Mouse (Mus musculus): ENCODE data around the gene Trim15. TPM values are rescaled to one million over a fixed set of nuclear protein-coding genes. Genes with fewer than 3 reads are reported as not detected.
"Not testable (repeated sequence)": the region's sequence is repeated elsewhere in the genome, so short reads cannot be mapped to it uniquely, and the experiment has no call there.

The Trim15 gene
- polyA plus RNA-seq, 1 experiment from 2014 or later: 0.15 TPM

- H3K27me3 ChIP-seq: no peaks in the 10 kb centered on the region
- H3K36me3 ChIP-seq: no peaks in the 10 kb centered on the region
- no peak overlapping the region for H3K9ac ChIP-seq
- no peaks in the 10 kb centered on the region for H3K4me1 ChIP-seq
- no peak overlapping the region for H3K4me3 ChIP-seq (replicated peaks)
- no peak for ATAC-seq (ENCODE audit: insufficient number of reproducible peaks, low FRiP score, low TSS enrichment, low read depth)
- H3K27ac ChIP-seq (replicated peaks): no peak overlapping the region
- H3K9me3 ChIP-seq (replicated peaks): no peaks in the 10 kb centered on the region
- H3K4me2 ChIP-seq (replicated peaks): no peak overlapping the region
Observed at GRCm38 (mm10) chr17:36897065-36897464, 30.1 kb upstream of the Trim15 start.

- Histone ChIP-seq H3K4me3 (replicated peaks) (no peak overlapping the region), H3K36me3 (no peaks in the 10 kb centered on the region), H3K4me2 (replicated peaks) (no peak overlapping the region), H3K27ac (replicated peaks) (no peak overlapping the region), H3K9ac (no peak overlapping the region), H3K4me1 (no peaks in the 10 kb centered on the region), H3K9me3 (replicated peaks) (no peaks in the 10 kb centered on the region), H3K27me3 (0 out of 2 replicates have a peak, but pooled peaks cover 2% of the 10 kb centered on the region)
- WGBS: 78% methylated on average over 1 of the region's 1 CpGs
- ATAC-seq (ENCODE audit: insufficient number of reproducible peaks, low FRiP score, low TSS enrichment, low read depth): no peak
Observed at GRCm38 (mm10) chr17:36896583-36896982, 29.6 kb upstream of the Trim15 start.

- WGBS: 66% methylated on average over 5 of the region's 5 CpGs
Observed at GRCm38 (mm10) chr17:36893387-36893786, 26.4 kb upstream of the Trim15 start.

GRCm38 (mm10) chr17:36892362-36892761 is 25.4 kb upstream of the Trim15 start:
- H3K27me3 ChIP-seq: 0 out of 2 replicates have a peak, but pooled peaks cover 2% of the 10 kb centered on the region
- H3K4me2 ChIP-seq (replicated peaks): no peak overlapping the region
- no peaks in the 10 kb centered on the region for H3K9me3 ChIP-seq (replicated peaks)
- no peak overlapping the region for H3K27ac ChIP-seq (replicated peaks)
- no peak overlapping the region for H3K9ac ChIP-seq
- ATAC-seq (ENCODE audit: insufficient number of reproducible peaks, low FRiP score, low TSS enrichment, low read depth): no peak
- H3K36me3 ChIP-seq: no peaks in the 10 kb centered on the region
- H3K4me1 ChIP-seq: no peaks in the 10 kb centered on the region
- WGBS: 9% methylated on average over 2 of the region's 2 CpGs
- no peak overlapping the region for H3K4me3 ChIP-seq (replicated peaks)

More at GRCm38 (mm10) chr17:36893387-36893786, 26.4 kb upstream of the Trim15 start:
- Histone ChIP-seq H3K27me3 (0 out of 2 replicates have a peak, but pooled peaks cover 2% of the 10 kb centered on the region), H3K4me2 (replicated peaks) (no peak overlapping the region), H3K4me1 (no peaks in the 10 kb centered on the region), H3K9ac (no peak overlapping the region), H3K36me3 (no peaks in the 10 kb centered on the region), H3K4me3 (replicated peaks) (no peak overlapping the region), H3K27ac (replicated peaks) (no peak overlapping the region), H3K9me3 (replicated peaks) (no peaks in the 10 kb centered on the region)
- ATAC-seq (ENCODE audit: insufficient number of reproducible peaks, low FRiP score, low TSS enrichment, low read depth): no peak

- H3K27ac ChIP-seq (replicated peaks); H3K4me3 ChIP-seq (replicated peaks); H3K4me1 ChIP-seq; H3K9ac ChIP-seq; H3K9me3 ChIP-seq (replicated peaks); H3K4me2 ChIP-seq (replicated peaks); H3K27me3 ChIP-seq; H3K36me3 ChIP-seq; ATAC-seq (ENCODE audit: insufficient number of reproducible peaks, low FRiP score, low TSS enrichment, low read depth): not testable (repeated sequence)
- 87% methylated on average over 1 of the region's 1 CpGs for WGBS
Observed at GRCm38 (mm10) chr17:36891496-36891895, 24.5 kb upstream of the Trim15 start.

- no peak within 1 kb of the TSS for H3K27ac ChIP-seq (replicated peaks)
- 81% methylated on average over 5 of the region's 5 CpGs for WGBS
- no peak within 1 kb of the TSS for H3K4me2 ChIP-seq (replicated peaks)
- no peaks in the 10 kb centered on the region for H3K4me1 ChIP-seq
- H3K36me3 ChIP-seq: no peaks in the 10 kb centered on the region
- H3K4me3 ChIP-seq (replicated peaks): no peak within 1 kb of the TSS
- no peak for ATAC-seq (ENCODE audit: insufficient number of reproducible peaks, low FRiP score, low TSS enrichment, low read depth)
- no peak within 1 kb of the TSS for H3K9ac ChIP-seq
- H3K27me3 ChIP-seq: 0 out of 2 replicates have a peak, but pooled peaks cover 2% of the 10 kb centered on the region
- no peaks in the 10 kb centered on the region for H3K9me3 ChIP-seq (replicated peaks)
Observed at GRCm38 (mm10) chr17:36890073-36890903, 23.3 kb upstream of the Trim15 start, which contains the start of gene Trim40. Gene Trim40 (minus strand): TSS chr17:36890123.

GRCm38 (mm10) chr17:36885132-36885790 is 18.3 kb upstream of the Trim15 start:
- Histone ChIP-seq H3K27me3 (no peaks in the 10 kb centered on the region), H3K36me3 (no peaks in the 10 kb centered on the region), H3K9ac (no peak overlapping the region), H3K4me2 (replicated peaks) (no peak overlapping the region), H3K9me3 (replicated peaks) (no peaks in the 10 kb centered on the region), H3K27ac (replicated peaks) (no peak overlapping the region), H3K4me3 (replicated peaks) (no peak overlapping the region), H3K4me1 (no peaks in the 10 kb centered on the region)
- no peak for ATAC-seq (ENCODE audit: insufficient number of reproducible peaks, low FRiP score, low TSS enrichment, low read depth)
- 89% methylated on average over 12 of the region's 12 CpGs for WGBS

- Histone ChIP-seq H3K4me1 (no peaks in the 10 kb centered on the region), H3K27me3 (no peaks in the 10 kb centered on the region), H3K9ac (no peak overlapping the region), H3K4me3 (replicated peaks) (no peak overlapping the region), H3K36me3 (no peaks in the 10 kb centered on the region), H3K27ac (replicated peaks) (no peak overlapping the region), H3K4me2 (replicated peaks) (no peak overlapping the region), H3K9me3 (replicated peaks) (no peaks in the 10 kb centered on the region)
- 64% methylated on average over 2 of the region's 2 CpGs for WGBS
- no peak for ATAC-seq (ENCODE audit: insufficient number of reproducible peaks, low FRiP score, low TSS enrichment, low read depth)
Observed at GRCm38 (mm10) chr17:36883350-36883749, 16.3 kb upstream of the Trim15 start.

- Histone ChIP-seq H3K4me3 (replicated peaks) (no peak overlapping the region), H3K9me3 (replicated peaks) (no peaks in the 10 kb centered on the region), H3K9ac (no peak overlapping the region), H3K4me2 (replicated peaks) (no peak overlapping the region), H3K27ac (replicated peaks) (no peak overlapping the region), H3K27me3 (0 out of 2 replicates have a peak, but pooled peaks cover 2% of the 10 kb centered on the region), H3K36me3 (no peaks in the 10 kb centered on the region), H3K4me1 (no peaks in the 10 kb centered on the region)
- WGBS: 44% methylated on average over 4 of the region's 4 CpGs
- ATAC-seq (ENCODE audit: insufficient number of reproducible peaks, low FRiP score, low TSS enrichment, low read depth): no peak
Observed at GRCm38 (mm10) chr17:36874636-36875035, 7.6 kb upstream of the Trim15 start.

- H3K27me3 ChIP-seq: peaks cover 18% of the 10 kb centered on the region
- peaks cover 6% of the 10 kb centered on the region for H3K4me1 ChIP-seq
- no peaks in the 10 kb centered on the region for H3K9me3 ChIP-seq (replicated peaks)
- H3K4me3 ChIP-seq (replicated peaks): no peak overlapping the region
- no peak overlapping the region for H3K4me2 ChIP-seq (replicated peaks)
- no peaks in the 10 kb centered on the region for H3K36me3 ChIP-seq
- H3K9ac ChIP-seq: no peak overlapping the region
- no peak overlapping the region for H3K27ac ChIP-seq (replicated peaks)
- no peak for ATAC-seq (ENCODE audit: insufficient number of reproducible peaks, low FRiP score, low TSS enrichment, low read depth)
- 76% methylated on average over 25 of the region's 25 CpGs for WGBS
Observed at GRCm38 (mm10) chr17:36869955-36870810, 3.2 kb upstream of the Trim15 start.

All from embryonic facial prominence, embryonic 15.5 days (tissue).